Mouse (Mus musculus) hindbrain, embryonic 12.5 days (tissue): ENCODE measurements around the gene Itga9. TPM values are rescaled to one million over a fixed set of nuclear protein-coding genes. Genes with fewer than 3 reads are reported as not detected.

Experiments used
- ATAC-seq: fragments of 200-750 bp; cut with Nextera tagmentation; 2 replicates; pipeline ENCODE4 v1.8.0; 2017; ENCODE audit warnings: moderate TSS enrichment; ENCODE audit not compliant: low FRiP score
- H3K27ac ChIP-seq: fragments of 300-500 bp; sonication (generic); 2 replicates; pipeline ENCODE4 v1.5.1; 2016; ENCODE audit warnings: mild to moderate bottlenecking
- H3K27me3 ChIP-seq: fragments of 300-500 bp; sonication (generic); 2 replicates; pipeline ENCODE4 v1.6.1; 2016; ENCODE audit warnings: mild to moderate bottlenecking
- H3K36me3 ChIP-seq: fragments of 300-500 bp; sonication (generic); 2 replicates; pipeline ENCODE4 v1.6.1; 2016; ENCODE audit warnings: mild to moderate bottlenecking
- H3K4me1 ChIP-seq: fragments of 300-500 bp; sonication (generic); 2 replicates; pipeline ENCODE4 v1.6.1; 2016
- H3K4me2 ChIP-seq: fragments of 300-500 bp; sonication (generic); replicated peaks from 2 replicates; pipeline ENCODE4 v1.6.1; 2016; ENCODE audit warnings: mild to moderate bottlenecking
- H3K4me3 ChIP-seq: fragments of 300-500 bp; sonication (generic); 2 replicates; pipeline ENCODE4 v1.5.1; 2016; ENCODE audit warnings: mild to moderate bottlenecking
- H3K9ac ChIP-seq: fragments of 300-500 bp; sonication (generic); 2 replicates; pipeline ENCODE4 v1.6.1; 2016; ENCODE audit warnings: mild to moderate bottlenecking, moderate library complexity
- H3K9me3 ChIP-seq: fragments of 300-500 bp; sonication (generic); replicated peaks from 2 replicates; pipeline ENCODE4 v1.6.1; 2016; ENCODE audit warnings: mild to moderate bottlenecking
- WGBS: fragments of 180-500 bp; shearing (Covaris S2); methylation state at CpG from one replicate; pipeline ENCODE4 v1.1.7; 2016; 5-methylcytosine and 5-hydroxymethylcytosine counted together
- polyA plus RNA-seq: library from polyadenylated mRNA; unstranded; fragments of >200 nt; fragmentation: Nextera tagmentation; extraction: Ambion mirVana; gene quantifications from 2 replicates; pipeline ENCODE4 v1.2.1, GENCODE M21; 2016

Gene Itga9
- polyA plus RNA-seq, 1 experiment from 2014 or later: 12.4 TPM

DNA sequence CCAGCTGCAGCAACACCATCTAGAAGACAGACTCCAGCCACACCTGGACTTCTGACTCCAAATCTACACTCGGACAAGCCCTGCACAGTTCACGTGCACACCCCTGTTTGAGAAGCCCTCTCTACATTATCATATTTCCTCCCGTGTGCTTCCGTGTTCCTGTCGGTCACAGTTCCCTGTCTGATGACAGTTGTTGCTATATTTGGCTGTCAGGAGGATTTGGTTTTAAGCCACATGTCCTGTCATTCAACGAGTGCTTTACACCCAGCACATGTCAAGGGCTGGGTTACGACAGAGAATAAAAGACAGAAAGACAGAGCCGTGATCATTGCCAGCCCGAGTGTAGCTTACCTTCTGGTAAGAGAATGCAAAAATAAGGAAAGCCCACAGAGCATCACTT is 250.2 kb downstream of the Itga9 start:
- Histone ChIP-seq H3K36me3 (no peaks in the 10 kb centered on the region), H3K4me3 (no peak overlapping the region), H3K4me2 (no peak overlapping the region), H3K27ac (no peak overlapping the region), H3K9ac (no peak overlapping the region), H3K9me3 (no peaks in the 10 kb centered on the region), H3K4me1 (peaks cover 17% of the 10 kb centered on the region), H3K27me3 (no peaks in the 10 kb centered on the region)
- WGBS: 88% methylated on average over 9 of the region's 9 CpGs
- no peak for ATAC-seq

DNA sequence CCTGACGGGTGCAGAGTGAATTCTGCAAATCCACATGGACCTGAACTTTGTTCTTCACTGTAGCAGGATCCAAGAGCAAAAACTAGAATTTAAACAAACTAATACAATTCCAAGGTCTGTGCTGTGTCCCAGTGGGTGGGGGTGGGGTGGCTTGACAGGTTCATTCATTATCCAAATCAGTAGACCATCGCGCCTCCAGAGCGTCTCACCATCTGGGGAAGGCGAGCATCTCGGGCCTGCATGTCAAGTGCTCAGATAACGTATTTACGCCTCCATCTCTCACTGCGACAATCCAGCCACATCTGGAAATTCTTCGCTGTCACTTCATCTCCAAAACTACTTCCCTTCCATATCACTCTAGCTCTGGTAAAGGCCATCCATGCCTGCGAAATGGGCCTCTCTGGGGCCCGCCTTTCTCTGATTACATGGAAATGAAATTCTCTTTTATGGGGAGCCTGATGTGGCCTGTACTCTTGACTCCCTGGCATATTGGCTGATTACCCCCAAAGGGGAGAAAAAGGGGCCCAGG is 254.2 kb downstream of the Itga9 start:
- Histone ChIP-seq H3K4me1 (peaks cover 25% of the 10 kb centered on the region), H3K27ac (0 out of 2 replicates have a peak overlapping the region, but pooled peaks have one; percentile 36), H3K4me3 (no peak overlapping the region), H3K9me3 (no peaks in the 10 kb centered on the region), H3K9ac (no peak overlapping the region), H3K36me3 (no peaks in the 10 kb centered on the region), H3K27me3 (no peaks in the 10 kb centered on the region), H3K4me2 (no peak overlapping the region)
- ATAC-seq: 0 out of 2 replicates have a peak, but pooled peaks have one; percentile 32
- 45% methylated on average over 12 of the region's 12 CpGs for WGBS

DNA sequence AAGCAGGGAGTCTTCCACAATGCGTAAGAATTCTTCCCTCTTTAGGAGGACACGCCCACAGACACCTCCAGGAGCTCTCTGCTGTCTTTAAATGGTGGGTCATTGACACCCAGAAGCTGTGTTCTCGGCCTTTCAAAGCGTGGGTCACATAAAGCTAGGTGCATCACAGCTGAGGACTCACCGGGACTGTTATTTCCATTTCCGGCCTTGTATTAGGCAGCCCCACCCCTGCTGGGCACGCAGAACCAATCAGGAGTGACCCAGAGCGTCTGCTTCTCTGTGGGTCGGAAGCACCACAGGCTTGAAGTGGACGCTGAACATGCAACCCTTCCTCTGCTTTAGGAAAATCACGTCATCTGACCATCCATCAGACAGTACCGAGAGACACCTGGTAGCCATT is 255.7 kb downstream of the Itga9 start:
- Histone ChIP-seq H3K4me2 (no peak overlapping the region), H3K9me3 (no peaks in the 10 kb centered on the region), H3K27me3 (no peaks in the 10 kb centered on the region), H3K36me3 (no peaks in the 10 kb centered on the region), H3K4me1 (peaks cover 25% of the 10 kb centered on the region), H3K4me3 (no peak overlapping the region), H3K9ac (no peak overlapping the region), H3K27ac (no peak overlapping the region)
- whole genome bisulfite sequencing: 68% methylated on average over 12 of the region's 12 CpGs
- no peak for ATAC-seq

DNA sequence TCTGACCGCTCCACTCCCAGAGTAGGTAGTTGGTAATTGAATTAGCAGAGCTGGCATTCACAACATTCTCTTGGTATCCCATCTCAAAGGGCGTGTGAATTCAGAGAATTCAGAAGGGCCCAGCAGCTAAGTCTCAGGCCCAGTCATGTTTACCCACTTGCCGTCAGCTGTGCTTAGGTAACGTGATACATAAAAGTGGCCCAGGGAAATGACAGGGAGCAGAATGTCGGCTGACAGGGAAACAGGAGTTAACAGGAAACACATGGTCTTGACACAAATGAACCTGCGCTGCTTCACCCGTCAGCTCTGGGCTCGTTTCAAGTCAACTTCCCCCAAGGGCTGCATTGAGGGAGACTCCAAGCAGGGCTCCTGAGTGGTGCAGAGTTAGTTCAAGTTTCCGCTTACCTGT is 256.4 kb downstream of the Itga9 start:
- Histone ChIP-seq H3K27ac (no peak overlapping the region), H3K27me3 (no peaks in the 10 kb centered on the region), H3K36me3 (no peaks in the 10 kb centered on the region), H3K4me2 (no peak overlapping the region), H3K9me3 (no peaks in the 10 kb centered on the region), H3K4me1 (peaks cover 25% of the 10 kb centered on the region), H3K9ac (no peak overlapping the region), H3K4me3 (no peak overlapping the region)
- no peak for ATAC-seq
- WGBS: 57% methylated on average over 9 of the region's 9 CpGs

DNA sequence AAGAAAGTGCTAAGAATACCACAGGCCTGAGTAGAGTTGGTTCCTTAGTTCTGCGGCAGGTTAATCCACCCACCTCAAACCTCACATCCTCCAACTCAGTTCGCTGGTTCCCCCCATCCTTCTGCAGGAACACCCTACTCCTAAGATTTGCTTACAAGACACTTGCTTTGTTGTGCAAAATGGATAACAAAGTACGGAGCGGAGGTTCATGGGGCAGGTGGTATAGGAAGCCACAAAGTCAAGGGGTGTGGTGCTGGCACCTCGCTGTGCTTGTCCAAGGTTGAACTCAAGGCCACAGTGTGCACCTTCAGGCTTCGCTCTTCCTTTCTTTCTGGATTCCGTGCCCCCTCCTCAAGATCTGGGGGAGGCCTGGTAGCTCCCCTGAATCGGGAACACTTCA is 257.0 kb downstream of the Itga9 start:
- ATAC-seq: no peak
- 88% methylated on average over 8 of the region's 8 CpGs for WGBS
- no peaks in the 10 kb centered on the region for H3K27me3 ChIP-seq

DNA sequence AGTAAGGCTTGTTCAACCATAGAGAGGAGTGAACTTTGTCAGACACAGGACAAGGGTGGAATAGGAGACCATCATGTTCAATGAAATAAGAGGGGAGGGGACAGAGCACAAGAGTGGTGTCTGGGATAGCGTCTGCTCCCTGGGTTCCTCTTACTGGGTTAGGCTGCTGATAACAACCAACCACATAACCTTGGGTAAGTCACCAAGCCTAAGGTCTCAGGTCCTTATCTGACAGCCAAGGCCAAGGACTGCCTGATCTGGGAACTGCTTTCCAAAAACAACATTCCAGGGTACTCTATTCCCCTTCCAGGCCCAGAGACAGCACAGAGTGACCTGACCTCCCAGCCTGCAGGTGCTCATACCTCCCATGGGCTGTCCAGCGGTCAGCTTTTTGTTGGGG is 260.5 kb downstream of the Itga9 start:
- Histone ChIP-seq H3K9me3 (no peaks in the 10 kb centered on the region), H3K4me2 (no peak overlapping the region), H3K27me3 (no peaks in the 10 kb centered on the region), H3K4me3 (no peak overlapping the region), H3K36me3 (no peaks in the 10 kb centered on the region), H3K27ac (no peak overlapping the region), H3K9ac (no peak overlapping the region), H3K4me1 (peaks cover 5% of the 10 kb centered on the region; the same call in 1 of the 2 replicates)
- ATAC-seq: no peak
- 91% methylated on average over 2 of the region's 2 CpGs for WGBS

More for the DNA sequence above, 257.0 kb downstream of the Itga9 start:
- Histone ChIP-seq H3K27ac (no peak overlapping the region), H3K9ac (no peak overlapping the region), H3K9me3 (no peaks in the 10 kb centered on the region), H3K36me3 (no peaks in the 10 kb centered on the region), H3K4me1 (peaks cover 25% of the 10 kb centered on the region), H3K4me2 (no peak overlapping the region), H3K4me3 (no peak overlapping the region)

DNA sequence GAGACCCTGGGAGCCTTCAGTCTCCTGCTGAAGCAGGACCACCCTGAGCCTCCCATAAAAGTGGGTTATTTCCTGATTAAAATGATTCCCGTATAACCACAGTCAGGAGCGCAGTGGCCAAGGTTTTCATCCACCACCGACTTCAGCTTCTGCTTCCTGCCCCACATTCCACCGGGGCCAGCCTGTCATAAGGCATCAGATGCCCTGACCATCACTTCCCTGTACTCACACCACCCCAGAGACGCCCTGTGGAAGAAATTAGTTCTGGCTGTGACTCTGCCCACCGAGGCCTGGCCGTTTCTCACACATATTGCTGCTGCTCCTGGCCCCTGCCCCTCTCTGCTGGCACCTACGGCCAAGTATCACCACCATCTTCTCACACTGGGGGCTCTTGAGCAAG is 261.4 kb downstream of the Itga9 start:
- no peak overlapping the region for H3K9ac ChIP-seq
- no peak overlapping the region for H3K4me2 ChIP-seq
- H3K27me3 ChIP-seq: no peaks in the 10 kb centered on the region
- no peak overlapping the region for H3K27ac ChIP-seq
- H3K4me1 ChIP-seq: no peaks in the 10 kb centered on the region
- H3K9me3 ChIP-seq: no peaks in the 10 kb centered on the region
- no peaks in the 10 kb centered on the region for H3K36me3 ChIP-seq
- no peak overlapping the region for H3K4me3 ChIP-seq
- no peak for ATAC-seq
- WGBS: 66% methylated on average over 8 of the region's 8 CpGs

DNA sequence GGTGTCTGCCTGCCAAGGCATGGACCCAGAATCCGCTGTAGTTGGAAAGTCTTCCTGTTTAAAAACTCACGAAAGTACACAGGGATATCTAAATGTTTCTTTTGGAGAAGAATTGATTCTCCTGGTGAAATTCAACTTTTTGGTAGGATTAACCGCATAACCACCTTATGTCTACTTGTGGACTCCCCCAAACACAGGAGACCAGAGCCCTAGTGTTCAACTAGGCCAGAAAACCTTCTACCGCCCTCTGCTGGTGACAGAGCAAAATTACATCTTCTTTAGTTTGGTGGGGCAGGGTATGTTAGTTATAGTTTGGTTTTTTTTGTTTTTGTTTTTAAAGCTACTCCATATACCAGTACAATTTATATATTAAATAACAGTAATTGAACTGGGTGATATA is 264.6 kb downstream of the Itga9 start:
- Histone ChIP-seq H3K4me3 (no peak overlapping the region), H3K36me3 (no peaks in the 10 kb centered on the region), H3K27me3 (no peaks in the 10 kb centered on the region), H3K9me3 (no peaks in the 10 kb centered on the region), H3K27ac (no peak overlapping the region), H3K9ac (no peak overlapping the region), H3K4me2 (no peak overlapping the region), H3K4me1 (no peaks in the 10 kb centered on the region; the same call in 1 of the 2 replicates)
- no peak for ATAC-seq
- WGBS: 51% methylated on average over 4 of the region's 4 CpGs

DNA sequence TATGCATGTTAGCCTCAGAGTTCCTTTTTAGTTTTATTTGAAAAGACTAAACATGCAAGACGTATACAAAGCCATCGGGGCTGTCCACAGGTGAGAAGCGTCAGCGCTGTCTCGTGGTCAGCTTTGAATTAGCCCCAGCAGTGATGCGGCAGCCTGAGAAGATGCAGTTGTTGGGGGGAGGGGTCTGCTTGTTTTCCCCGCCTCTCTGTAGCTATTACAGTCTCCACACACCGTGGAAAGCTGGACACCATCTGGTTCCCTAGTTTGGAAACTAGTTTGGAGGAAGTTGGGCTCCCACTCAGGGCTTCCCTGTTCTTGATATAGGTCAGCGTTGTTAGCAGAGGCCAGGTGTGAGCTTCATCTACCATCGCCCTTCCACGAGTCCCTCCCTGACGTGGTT is 266.5 kb downstream of the Itga9 start:
- no peak overlapping the region for H3K9ac ChIP-seq
- H3K27ac ChIP-seq: no peak overlapping the region
- WGBS: 83% methylated on average over 12 of the region's 12 CpGs
- no peak overlapping the region for H3K4me3 ChIP-seq
- no peaks in the 10 kb centered on the region; the same call in 1 of the 2 replicates for H3K4me1 ChIP-seq
- no peaks in the 10 kb centered on the region for H3K9me3 ChIP-seq
- no peaks in the 10 kb centered on the region for H3K27me3 ChIP-seq
- H3K36me3 ChIP-seq: no peaks in the 10 kb centered on the region
- no peak overlapping the region for H3K4me2 ChIP-seq
- ATAC-seq: no peak

DNA sequence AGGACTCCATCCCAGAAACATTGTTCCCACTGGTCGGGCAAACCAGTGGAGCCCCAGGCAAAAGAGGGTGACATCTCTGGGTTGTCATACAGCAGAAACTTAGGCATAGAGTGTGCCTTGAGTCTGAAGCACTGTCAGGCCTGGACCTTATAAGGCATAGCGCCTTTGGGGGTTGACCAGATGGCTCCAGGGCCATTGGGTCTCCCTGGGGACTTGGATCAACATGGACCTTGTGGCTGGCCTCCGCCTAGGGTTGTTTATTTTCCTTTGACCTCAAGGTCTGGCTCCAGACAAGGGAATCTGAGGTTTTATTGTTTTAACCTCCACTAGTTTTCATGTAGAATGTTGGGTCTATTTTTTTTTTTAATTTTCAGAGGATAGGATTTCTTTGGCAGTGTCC is 267.1 kb downstream of the Itga9 start:
- H3K9me3 ChIP-seq: no peaks in the 10 kb centered on the region
- no peaks in the 10 kb centered on the region for H3K36me3 ChIP-seq
- H3K4me3 ChIP-seq: no peak overlapping the region
- 61% methylated on average over 3 of the region's 3 CpGs for WGBS
- H3K4me2 ChIP-seq: no peak overlapping the region
- no peak for ATAC-seq
- no peak overlapping the region for H3K27ac ChIP-seq
- no peak overlapping the region for H3K9ac ChIP-seq
- H3K27me3 ChIP-seq: no peaks in the 10 kb centered on the region
- no peaks in the 10 kb centered on the region; the same call in 1 of the 2 replicates for H3K4me1 ChIP-seq

DNA sequence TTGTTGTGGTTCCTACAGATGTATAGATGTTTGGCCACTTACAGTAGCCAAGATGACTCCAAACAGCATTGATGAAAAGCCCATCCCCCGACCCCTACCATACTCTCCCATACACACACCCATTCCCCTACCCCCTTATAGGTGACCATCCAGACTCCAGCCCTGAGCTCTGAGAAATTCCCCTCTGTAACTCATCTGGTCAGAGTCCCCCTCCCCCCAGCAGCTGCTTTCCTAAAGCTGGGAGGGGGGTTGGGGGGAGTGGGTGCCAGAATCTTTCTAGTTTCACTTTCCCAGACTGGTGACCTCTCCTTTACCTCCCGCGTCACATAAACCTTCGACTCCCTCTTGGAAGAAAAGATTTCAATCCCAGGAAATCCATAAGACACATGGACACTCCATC is 269.2 kb downstream of the Itga9 start:
- Histone ChIP-seq H3K4me2 (no peak overlapping the region), H3K27ac (no peak overlapping the region), H3K27me3 (no peaks in the 10 kb centered on the region), H3K9ac (no peak overlapping the region), H3K36me3 (no peaks in the 10 kb centered on the region), H3K4me3 (no peak overlapping the region), H3K9me3 (no peaks in the 10 kb centered on the region), H3K4me1 (no peaks in the 10 kb centered on the region; the same call in 1 of the 2 replicates)
- ATAC-seq: no peak
- 74% methylated on average over 4 of the region's 4 CpGs for WGBS

DNA sequence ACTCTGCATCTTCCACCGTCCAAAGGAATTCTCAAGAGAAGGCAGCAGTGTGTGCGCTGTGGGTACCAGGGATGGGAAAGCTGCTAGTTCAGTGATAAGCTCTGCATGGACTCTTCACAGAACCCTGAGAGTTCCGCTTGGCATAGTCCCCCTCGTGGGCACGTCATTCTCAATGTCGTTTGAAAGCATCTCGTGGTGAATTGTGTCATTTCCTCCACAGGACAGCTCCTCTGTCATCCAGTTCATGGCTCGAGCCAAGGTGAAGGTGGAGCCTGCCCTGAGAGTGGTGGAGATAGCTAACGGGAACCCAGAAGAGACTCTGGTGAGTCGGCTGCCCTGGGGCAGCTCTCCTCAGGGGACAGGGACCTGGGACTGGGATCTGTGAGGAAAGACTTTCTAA is 270.4 kb downstream of the Itga9 start:
- no peaks in the 10 kb centered on the region for H3K9me3 ChIP-seq
- ATAC-seq: no peak
- 89% methylated on average over 10 of the region's 10 CpGs for WGBS
- no peak overlapping the region for H3K9ac ChIP-seq
- H3K4me2 ChIP-seq: no peak overlapping the region
- H3K27ac ChIP-seq: no peak overlapping the region
- no peak overlapping the region for H3K4me3 ChIP-seq
- no peaks in the 10 kb centered on the region for H3K27me3 ChIP-seq
- no peaks in the 10 kb centered on the region; the same call in 1 of the 2 replicates for H3K4me1 ChIP-seq
- no peaks in the 10 kb centered on the region for H3K36me3 ChIP-seq

DNA sequence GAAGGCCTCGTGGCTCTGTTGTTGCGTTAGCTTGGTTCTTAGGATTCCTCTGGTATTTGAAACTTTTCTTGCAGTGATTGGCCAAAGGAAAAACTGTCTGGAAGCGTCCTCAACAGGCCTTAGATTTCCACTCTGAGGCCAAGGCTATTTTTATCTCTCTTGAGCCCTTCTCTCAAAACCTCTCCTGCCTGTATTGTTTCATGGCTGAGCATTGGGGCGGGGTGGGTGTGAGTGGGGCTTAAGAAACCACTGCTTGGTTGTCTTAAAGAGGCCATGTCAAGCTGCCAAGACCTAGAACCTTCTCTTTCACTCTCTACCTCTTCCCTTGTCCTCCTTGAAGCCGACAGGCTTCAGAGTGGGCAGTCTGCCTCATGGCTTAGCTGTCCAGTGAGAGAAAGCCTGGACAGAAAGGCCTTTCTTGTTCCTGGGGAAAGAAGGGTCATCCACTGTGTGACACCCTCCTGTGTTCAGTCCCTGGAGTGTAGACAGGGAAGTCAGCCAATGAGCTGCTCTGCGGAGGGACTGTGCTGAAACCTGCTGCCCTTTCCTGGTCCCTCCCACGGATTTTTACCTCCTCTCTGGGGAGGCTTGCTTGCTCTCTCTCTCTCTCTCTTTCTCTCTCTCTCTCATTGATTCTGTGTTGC is 271.0 kb downstream of the Itga9 start:
- no peak overlapping the region for H3K9ac ChIP-seq
- WGBS: 80% methylated on average over 7 of the region's 7 CpGs
- H3K27me3 ChIP-seq: no peaks in the 10 kb centered on the region
- no peak overlapping the region for H3K27ac ChIP-seq
- no peaks in the 10 kb centered on the region for H3K36me3 ChIP-seq
- H3K9me3 ChIP-seq: no peaks in the 10 kb centered on the region
- no peak overlapping the region for H3K4me2 ChIP-seq
- no peaks in the 10 kb centered on the region; the same call in 1 of the 2 replicates for H3K4me1 ChIP-seq
- ATAC-seq: no peak
- no peak overlapping the region for H3K4me3 ChIP-seq
